Mouse (Mus musculus) hindbrain, embryonic 12.5 days (tissue): ENCODE measurements around the gene Gjb3. TPM values are rescaled to one million over a fixed set of nuclear protein-coding genes. Genes with fewer than 3 reads are reported as not detected.

ENCODE experiments used
- ATAC-seq: fragments of 200-750 bp; cut with Nextera tagmentation; 2 replicates; pipeline ENCODE4 v1.8.0; 2017; ENCODE audit warnings: moderate TSS enrichment; ENCODE audit not compliant: low FRiP score
- H3K27ac ChIP-seq: fragments of 300-500 bp; sonication (generic); 2 replicates; pipeline ENCODE4 v1.5.1; 2016; ENCODE audit warnings: mild to moderate bottlenecking
- H3K27me3 ChIP-seq: fragments of 300-500 bp; sonication (generic); 2 replicates; pipeline ENCODE4 v1.6.1; 2016; ENCODE audit warnings: mild to moderate bottlenecking
- H3K36me3 ChIP-seq: fragments of 300-500 bp; sonication (generic); 2 replicates; pipeline ENCODE4 v1.6.1; 2016; ENCODE audit warnings: mild to moderate bottlenecking
- H3K4me1 ChIP-seq: fragments of 300-500 bp; sonication (generic); 2 replicates; pipeline ENCODE4 v1.6.1; 2016
- H3K4me2 ChIP-seq: fragments of 300-500 bp; sonication (generic); replicated peaks from 2 replicates; pipeline ENCODE4 v1.6.1; 2016; ENCODE audit warnings: mild to moderate bottlenecking
- H3K4me3 ChIP-seq: fragments of 300-500 bp; sonication (generic); 2 replicates; pipeline ENCODE4 v1.5.1; 2016; ENCODE audit warnings: mild to moderate bottlenecking
- H3K9ac ChIP-seq: fragments of 300-500 bp; sonication (generic); 2 replicates; pipeline ENCODE4 v1.6.1; 2016; ENCODE audit warnings: mild to moderate bottlenecking, moderate library complexity
- H3K9me3 ChIP-seq: fragments of 300-500 bp; sonication (generic); replicated peaks from 2 replicates; pipeline ENCODE4 v1.6.1; 2016; ENCODE audit warnings: mild to moderate bottlenecking
- WGBS: fragments of 180-500 bp; shearing (Covaris S2); methylation state at CpG from one replicate; pipeline ENCODE4 v1.1.7; 2016; 5-methylcytosine and 5-hydroxymethylcytosine counted together
- polyA plus RNA-seq: library from polyadenylated mRNA; unstranded; fragments of >200 nt; fragmentation: Nextera tagmentation; extraction: Ambion mirVana; gene quantifications from 2 replicates; pipeline ENCODE4 v1.2.1, GENCODE M21; 2016

The Gjb3 gene
- polyA plus RNA-seq, 1 experiment from 2014 or later: 0.46 TPM

DNA sequence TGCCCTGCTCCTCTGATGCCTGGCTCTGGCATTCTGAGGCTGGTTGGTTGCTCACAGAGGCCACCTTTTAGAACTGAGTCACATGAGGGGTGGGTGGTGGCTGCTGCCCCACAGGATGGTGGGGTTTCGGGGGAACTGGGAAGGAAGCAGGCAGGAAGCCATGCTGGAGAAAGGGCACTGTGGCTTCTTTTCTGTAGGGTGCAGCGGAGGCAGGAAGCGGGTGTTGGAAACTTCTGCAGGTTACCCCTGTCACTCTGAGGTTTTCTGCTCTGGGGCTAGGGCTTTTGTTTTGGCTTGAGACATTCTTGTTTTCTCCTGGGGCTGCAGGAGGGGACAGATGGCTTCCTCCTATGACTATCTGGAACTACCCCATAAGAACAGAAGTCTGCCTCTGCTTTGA is 31.9 kb upstream of the Gjb3 start:
- no peak for ATAC-seq
- H3K27me3 ChIP-seq: peaks cover 9% of the 10 kb centered on the region
- 85% methylated on average over 3 of the region's 3 CpGs for WGBS

DNA sequence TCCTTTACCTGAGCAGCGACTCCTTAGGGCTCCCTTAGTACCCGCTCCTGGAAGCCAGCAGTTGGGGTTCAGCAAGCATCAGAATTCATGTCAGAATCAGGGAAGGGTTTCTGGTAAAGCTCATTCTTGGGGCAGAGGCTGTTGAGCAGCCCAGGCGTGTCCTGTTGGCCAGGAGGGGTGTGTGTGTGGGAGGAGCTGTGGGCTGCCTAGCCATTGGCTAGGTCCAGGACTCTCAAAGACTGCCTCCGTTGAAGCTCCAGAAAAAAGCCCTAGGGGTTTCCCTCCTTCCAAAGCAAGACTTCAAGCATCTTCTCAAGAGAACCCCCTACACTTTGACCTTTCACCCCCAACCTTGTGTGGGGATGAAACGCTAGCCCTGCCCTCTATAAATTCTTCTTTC is 27.4 kb upstream of the Gjb3 start, which contains the start of gene Gjb5:
Gene Gjb5, minus strand, starts transcription at position 164 of the 400 bp plus-strand sequence.
- Histone ChIP-seq H3K9me3 (no peaks in the 10 kb centered on the region), H3K27ac (no peak within 1 kb of the TSS), H3K36me3 (no peaks in the 10 kb centered on the region), H3K27me3 (peaks cover 9% of the 10 kb centered on the region), H3K4me1 (peaks cover 17% of the 10 kb centered on the region), H3K4me3 (no peak within 1 kb of the TSS), H3K9ac (no peak within 1 kb of the TSS), H3K4me2 (no peak within 1 kb of the TSS)
- WGBS: 29% methylated on average over 5 of the region's 5 CpGs
- ATAC-seq: no peak

More for the DNA sequence above, 31.9 kb upstream of the Gjb3 start:
- Histone ChIP-seq H3K4me2 (no peak overlapping the region), H3K36me3 (no peaks in the 10 kb centered on the region), H3K4me1 (peaks cover 19% of the 10 kb centered on the region), H3K9me3 (no peaks in the 10 kb centered on the region), H3K4me3 (no peak overlapping the region), H3K27ac (no peak overlapping the region), H3K9ac (no peak overlapping the region)

DNA sequence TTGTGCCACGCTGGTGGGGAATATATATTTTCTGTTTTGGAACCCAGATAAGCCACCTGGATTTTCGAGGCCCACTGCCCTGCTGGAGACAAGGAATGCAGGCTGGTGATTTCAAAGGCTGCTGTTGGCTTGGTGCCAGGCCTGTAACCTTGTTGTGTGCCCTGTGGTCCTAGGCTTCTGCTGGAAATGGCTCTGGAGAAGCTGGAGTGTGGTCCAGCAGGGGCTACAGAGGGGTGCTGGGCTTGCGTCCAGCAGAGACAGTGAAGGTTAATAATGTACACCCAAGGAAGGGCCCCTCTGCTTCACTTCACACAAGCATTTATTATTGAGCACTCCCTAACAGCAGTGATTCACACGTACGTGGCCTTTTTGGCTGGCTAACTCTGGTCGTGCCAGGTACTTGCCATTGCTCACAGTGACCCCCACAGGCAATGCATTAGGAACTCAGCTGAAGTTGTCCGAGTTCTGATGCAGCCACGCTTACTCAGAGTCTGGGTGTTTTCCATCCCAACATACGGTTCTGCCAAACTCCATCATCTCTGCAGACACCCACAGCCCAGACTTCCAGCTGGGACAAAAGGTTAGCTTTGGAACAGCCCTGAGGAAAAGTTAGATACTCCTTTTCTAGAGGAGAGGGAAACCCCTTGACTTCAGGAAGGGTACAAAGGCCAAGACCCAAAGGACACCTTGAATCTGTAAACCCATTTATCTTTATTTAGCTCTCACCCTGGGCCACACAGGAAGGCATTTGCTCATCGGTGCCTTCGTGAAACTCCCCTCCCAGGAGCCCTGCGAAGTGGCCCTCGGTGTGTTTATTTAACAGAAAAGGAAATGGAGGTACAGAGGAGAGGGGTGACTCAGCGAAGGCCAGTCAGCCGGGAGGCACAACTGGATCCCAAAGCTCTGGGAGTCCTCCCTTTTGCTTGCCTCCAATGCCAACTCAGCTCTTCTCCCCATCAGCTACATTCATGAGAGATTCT is 24.2 kb upstream of the Gjb3 start:
- H3K27me3 ChIP-seq: peaks cover 7% of the 10 kb centered on the region
- H3K4me3 ChIP-seq: no peak overlapping the region
- H3K9ac ChIP-seq: no peak overlapping the region
- no peaks in the 10 kb centered on the region for H3K9me3 ChIP-seq
- ATAC-seq: no peak
- H3K4me1 ChIP-seq: peaks cover 17% of the 10 kb centered on the region
- H3K4me2 ChIP-seq: no peak overlapping the region
- 76% methylated on average over 15 of the region's 15 CpGs for WGBS
- H3K36me3 ChIP-seq: no peaks in the 10 kb centered on the region
- H3K27ac ChIP-seq: no peak overlapping the region

DNA sequence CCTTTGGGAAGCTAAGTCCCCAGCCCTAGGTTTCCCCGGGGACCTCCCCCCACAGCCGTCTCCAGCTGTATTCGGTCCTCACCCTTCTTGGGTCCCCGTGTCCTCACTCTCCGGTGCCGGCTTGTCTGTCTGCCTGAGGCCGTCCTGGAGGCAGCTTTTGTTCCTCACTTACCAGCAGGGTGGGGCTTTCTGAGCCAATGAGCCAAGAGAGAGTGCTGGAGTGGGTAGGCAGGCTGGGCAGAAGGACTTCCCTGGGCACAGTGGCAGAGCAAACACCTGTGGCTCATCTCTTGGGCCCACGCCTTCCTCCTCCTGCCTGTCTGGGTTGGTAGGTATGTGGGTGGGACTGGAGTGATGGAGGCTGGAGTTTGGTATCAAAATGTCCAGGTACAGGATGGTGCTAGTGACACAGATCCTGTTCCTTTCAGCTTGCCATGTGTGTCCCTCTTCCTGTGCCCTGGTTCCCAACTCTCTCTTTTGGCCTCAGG is 23.4 kb upstream of the Gjb3 start, which contains the start of gene Gjb4:
Gene Gjb4, minus strand, starts transcription at position 131 of the 488 bp plus-strand sequence.
- Histone ChIP-seq H3K9ac (no peak within 1 kb of the TSS), H3K27ac (no peak within 1 kb of the TSS)

DNA sequence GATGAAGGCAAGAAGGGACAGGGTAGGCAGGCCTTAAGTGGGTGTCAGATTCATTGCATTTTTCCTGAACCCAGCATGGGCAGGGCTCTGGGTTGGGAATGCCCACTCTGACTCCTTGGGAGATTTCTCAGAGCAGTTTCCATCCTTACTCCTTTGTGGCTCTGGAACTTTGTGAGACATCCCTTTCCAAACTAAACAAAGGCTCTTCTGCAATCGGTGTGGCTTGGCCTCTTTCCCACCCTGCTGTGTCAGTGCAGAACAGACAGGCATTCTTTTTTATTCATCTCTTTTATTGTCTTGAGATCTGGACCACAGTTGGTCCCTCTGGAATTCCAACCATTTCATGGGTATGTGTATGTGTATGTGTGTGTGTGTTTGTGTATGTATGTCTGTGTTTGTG is 21.9 kb upstream of the Gjb3 start:
- Histone ChIP-seq H3K4me2 (no peak overlapping the region), H3K27me3 (peaks cover 1% of the 10 kb centered on the region), H3K9me3 (no peaks in the 10 kb centered on the region), H3K4me3 (no peak overlapping the region), H3K4me1 (peaks cover 16% of the 10 kb centered on the region), H3K36me3 (no peaks in the 10 kb centered on the region), H3K27ac (no peak overlapping the region), H3K9ac (no peak overlapping the region)
- ATAC-seq: no peak
- 20% methylated on average over 1 of the region's 1 CpGs for WGBS

More for the DNA sequence above, 23.4 kb upstream of the Gjb3 start, which contains the start of gene Gjb4:
- no peak within 1 kb of the TSS for H3K4me3 ChIP-seq
- no peak within 1 kb of the TSS for H3K4me2 ChIP-seq
- WGBS: 38% methylated on average over 8 of the region's 8 CpGs
- peaks cover 17% of the 10 kb centered on the region for H3K4me1 ChIP-seq
- H3K9me3 ChIP-seq: no peaks in the 10 kb centered on the region
- peaks cover 3% of the 10 kb centered on the region for H3K27me3 ChIP-seq
- no peaks in the 10 kb centered on the region for H3K36me3 ChIP-seq
- no peak for ATAC-seq

DNA sequence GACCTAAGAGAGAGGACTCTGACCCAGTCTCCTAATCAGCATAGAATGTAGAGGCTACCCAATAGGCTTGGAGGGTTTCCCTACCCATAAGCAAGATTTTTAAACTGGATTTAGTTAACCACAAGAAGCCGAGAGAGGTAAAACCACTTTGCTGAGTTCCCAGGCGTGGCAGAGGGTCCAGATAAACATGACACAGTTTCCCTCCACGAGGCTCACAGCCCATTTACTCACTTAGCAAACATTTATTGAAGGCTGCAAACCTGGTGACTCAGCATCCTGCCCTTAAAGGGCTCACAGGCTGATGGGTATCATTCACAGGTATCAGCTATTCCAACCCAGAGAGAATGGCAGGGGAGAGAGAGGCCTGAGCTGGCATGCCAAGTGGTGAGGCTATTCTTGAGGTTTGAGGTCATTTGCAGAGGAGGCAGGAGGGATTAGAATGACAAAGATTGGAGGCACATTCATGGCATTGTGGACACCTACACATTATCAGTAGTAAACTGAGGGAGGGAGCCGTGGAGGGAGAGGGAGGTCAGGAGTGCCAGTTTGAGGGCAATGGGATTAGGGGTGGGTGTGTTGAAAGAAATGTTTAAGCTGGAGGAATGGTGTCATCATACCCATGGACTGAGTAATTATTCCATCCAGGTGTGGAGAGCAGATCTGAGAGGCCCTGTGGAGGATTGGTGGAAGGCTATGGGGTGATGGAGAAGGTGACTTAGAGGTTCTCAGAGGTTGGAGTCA is 19.1 kb upstream of the Gjb3 start:
- no peak overlapping the region for H3K27ac ChIP-seq
- peaks cover 15% of the 10 kb centered on the region for H3K4me1 ChIP-seq
- no peaks in the 10 kb centered on the region for H3K9me3 ChIP-seq
- no peaks in the 10 kb centered on the region for H3K27me3 ChIP-seq
- no peak overlapping the region for H3K4me3 ChIP-seq
- H3K4me2 ChIP-seq: no peak overlapping the region
- no peaks in the 10 kb centered on the region for H3K36me3 ChIP-seq
- no peak for ATAC-seq
- 77% methylated on average over 4 of the region's 4 CpGs for WGBS
- H3K9ac ChIP-seq: no peak overlapping the region

DNA sequence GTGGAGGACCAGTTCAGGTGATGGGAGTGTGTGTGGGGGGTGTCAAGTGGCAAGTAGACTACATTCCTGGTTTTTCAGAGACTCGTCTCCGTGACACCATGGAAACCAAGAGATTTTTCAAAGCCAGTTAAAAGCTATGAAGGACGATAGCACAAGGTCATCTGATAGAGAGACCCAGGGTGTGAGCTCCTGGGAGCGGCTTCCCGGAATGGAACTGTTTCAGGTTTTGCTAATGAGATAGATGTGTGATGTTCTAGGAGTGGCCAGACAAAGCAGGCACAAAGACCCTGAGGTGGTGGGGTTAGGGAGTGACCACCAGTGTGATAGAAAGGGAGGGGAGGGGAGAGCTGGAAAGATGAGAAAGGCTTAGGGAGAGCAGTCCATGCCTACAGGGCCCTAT is 14.4 kb upstream of the Gjb3 start:
- Histone ChIP-seq H3K9ac (no peak overlapping the region), H3K4me1 (no peaks in the 10 kb centered on the region), H3K4me3 (no peak overlapping the region), H3K9me3 (no peaks in the 10 kb centered on the region), H3K27me3 (no peaks in the 10 kb centered on the region), H3K4me2 (no peak overlapping the region), H3K27ac (no peak overlapping the region), H3K36me3 (no peaks in the 10 kb centered on the region)
- WGBS: 80% methylated on average over 5 of the region's 5 CpGs
- no peak for ATAC-seq

DNA sequence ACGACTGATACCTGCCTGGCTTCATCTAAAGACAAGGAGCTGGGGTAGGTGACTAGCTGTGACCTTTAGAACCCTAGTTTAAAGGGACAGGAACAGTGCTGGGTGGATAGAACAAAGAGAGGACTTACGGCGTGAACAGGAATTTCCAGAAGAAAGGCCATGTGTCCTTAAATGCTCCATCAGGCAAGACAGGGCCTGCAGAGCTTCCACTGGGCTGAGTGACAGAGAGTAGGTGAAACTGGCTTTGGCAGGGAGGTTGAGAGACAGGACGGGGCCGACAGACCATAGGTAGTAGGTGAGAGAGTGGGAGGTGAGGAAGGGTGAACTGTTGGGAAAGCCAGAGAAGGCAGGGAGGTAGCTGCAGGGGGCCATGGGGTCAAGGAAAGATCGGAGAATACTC is 10.7 kb upstream of the Gjb3 start:
- Histone ChIP-seq H3K27ac (no peak overlapping the region), H3K27me3 (no peaks in the 10 kb centered on the region), H3K9ac (no peak overlapping the region), H3K4me1 (no peaks in the 10 kb centered on the region), H3K4me2 (no peak overlapping the region), H3K9me3 (no peaks in the 10 kb centered on the region), H3K4me3 (no peak overlapping the region), H3K36me3 (no peaks in the 10 kb centered on the region)
- WGBS: 55% methylated on average over 6 of the region's 6 CpGs
- no peak for ATAC-seq

DNA sequence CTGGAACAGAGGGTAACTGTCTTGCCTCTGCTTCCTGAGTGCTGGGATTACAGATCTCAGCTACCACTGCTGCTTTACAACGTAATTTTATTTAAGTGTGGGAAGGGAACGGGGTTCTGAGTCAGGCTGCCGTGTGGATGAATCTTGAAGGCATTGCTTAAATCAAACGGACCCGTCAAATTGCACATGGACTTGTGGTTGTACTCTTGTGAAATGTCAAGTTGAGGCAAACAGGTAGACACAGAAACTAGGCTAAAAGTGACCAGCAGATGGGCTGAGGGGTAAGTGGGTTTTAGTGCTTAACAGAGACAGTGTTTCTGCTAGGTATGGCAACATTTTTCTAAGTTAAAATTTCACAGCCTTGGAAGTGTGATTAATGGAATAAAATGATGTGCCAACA is 7.0 kb upstream of the Gjb3 start:
- Histone ChIP-seq H3K27ac (no peak overlapping the region), H3K9ac (no peak overlapping the region), H3K4me3 (no peak overlapping the region), H3K4me2 (no peak overlapping the region), H3K36me3 (no peaks in the 10 kb centered on the region), H3K4me1 (peaks cover 2% of the 10 kb centered on the region; the same call in 1 of the 2 replicates), H3K27me3 (0 out of 2 replicates have a peak, but pooled peaks cover 1% of the 10 kb centered on the region), H3K9me3 (no peaks in the 10 kb centered on the region)
- ATAC-seq: no peak
- 90% methylated on average over 5 of the region's 5 CpGs for WGBS

DNA sequence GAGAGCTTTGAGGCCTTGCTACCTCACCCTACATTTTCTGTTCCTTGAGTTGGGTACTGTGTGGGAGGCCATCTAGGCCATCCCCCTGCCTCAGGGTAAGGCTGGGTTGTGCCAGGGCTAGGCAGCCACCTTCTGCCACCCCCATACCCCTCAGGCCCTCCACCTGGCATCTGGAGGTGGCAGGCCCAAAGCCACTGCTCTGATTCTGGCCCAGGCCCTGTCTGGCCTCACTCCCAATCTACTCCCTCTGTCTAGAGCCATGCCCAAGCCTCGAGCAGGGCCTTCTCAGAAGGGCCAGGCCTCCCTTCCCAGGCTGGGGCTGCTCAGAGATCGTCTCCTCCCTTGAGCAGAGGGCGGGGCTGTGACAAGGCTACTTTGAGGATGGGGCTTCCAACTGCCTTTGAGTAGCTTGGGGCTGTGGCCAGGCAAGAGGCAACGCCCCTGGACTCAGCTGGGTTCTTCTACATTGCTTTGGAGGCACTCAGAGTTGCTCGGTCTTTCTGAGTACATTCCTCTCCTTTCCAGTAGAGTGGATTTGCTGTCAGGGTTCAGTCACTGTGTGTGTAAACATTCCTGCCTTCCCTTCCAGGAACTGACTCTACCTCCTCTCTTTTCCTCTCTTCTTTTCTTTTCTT is 4.3 kb upstream of the Gjb3 start:
- Histone ChIP-seq H3K4me2 (no peak overlapping the region), H3K27me3 (peaks cover 25% of the 10 kb centered on the region), H3K4me3 (no peak overlapping the region), H3K27ac (no peak overlapping the region), H3K36me3 (no peaks in the 10 kb centered on the region), H3K9ac (no peak overlapping the region), H3K9me3 (no peaks in the 10 kb centered on the region), H3K4me1 (peaks cover 23% of the 10 kb centered on the region)
- no peak for ATAC-seq
- WGBS: 48% methylated on average over 5 of the region's 5 CpGs

DNA sequence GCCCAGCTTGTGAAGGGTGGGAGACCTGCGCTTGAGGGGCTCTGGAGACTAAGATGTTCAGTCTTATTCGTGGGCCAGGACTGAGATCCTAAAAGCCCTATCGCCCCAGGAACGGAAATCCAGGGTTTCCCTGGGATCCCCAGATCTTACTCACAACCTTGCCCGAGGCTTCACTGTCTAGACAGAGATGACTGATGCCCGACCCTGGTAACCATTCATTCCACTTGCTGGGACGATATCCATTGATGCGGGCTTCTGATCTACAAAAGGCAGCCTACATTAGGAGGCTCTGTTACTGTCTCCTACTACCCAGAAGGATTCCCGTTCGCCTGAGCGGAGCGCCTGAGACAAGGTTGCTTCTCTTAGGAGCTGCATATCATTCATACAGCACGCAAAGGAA is 527 bp upstream of the Gjb3 start:
- H3K9ac ChIP-seq: no peak overlapping the region
- peaks cover 55% of the 10 kb centered on the region for H3K27me3 ChIP-seq
- peak overlapping the region; percentile 46; the same call in 1 of the 2 replicates for H3K4me2 ChIP-seq
- H3K36me3 ChIP-seq: no peaks in the 10 kb centered on the region
- peaks cover 31% of the 10 kb centered on the region for H3K4me1 ChIP-seq
- 15% methylated on average over 13 of the region's 13 CpGs for WGBS
- no peak overlapping the region for H3K4me3 ChIP-seq
- H3K9me3 ChIP-seq: no peaks in the 10 kb centered on the region
- no peak overlapping the region for H3K27ac ChIP-seq
- no peak for ATAC-seq

DNA sequence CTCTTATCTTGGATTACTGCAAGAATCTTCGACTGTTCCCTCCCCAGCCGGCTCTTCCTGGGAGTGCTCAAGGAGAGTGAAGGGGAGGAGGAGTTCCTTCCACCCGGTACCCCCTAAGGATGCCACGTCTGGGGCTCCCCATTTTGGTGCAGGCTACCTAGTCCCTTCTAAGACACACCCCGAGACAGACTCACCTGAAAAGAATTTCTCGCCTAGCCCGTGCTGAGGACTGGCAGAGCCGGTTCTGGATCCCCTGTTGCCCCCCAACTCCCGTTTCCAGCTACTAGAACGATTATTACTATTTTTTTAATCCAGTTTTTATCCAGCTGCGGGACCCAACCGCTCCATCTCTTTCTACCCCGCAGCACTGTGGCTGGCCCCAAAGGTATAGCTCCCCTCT is 893 bp downstream of the Gjb3 start:
- no peaks in the 10 kb centered on the region for H3K9me3 ChIP-seq
- H3K4me2 ChIP-seq: peak overlapping the region; percentile 46
- 3% methylated on average over 13 of the region's 13 CpGs for WGBS
- 0 out of 2 replicates have a peak overlapping the region, but pooled peaks have one; percentile 23 for H3K4me3 ChIP-seq
- H3K9ac ChIP-seq: no peak overlapping the region
- H3K36me3 ChIP-seq: no peaks in the 10 kb centered on the region
- no peak overlapping the region for H3K27ac ChIP-seq
- peaks cover 68% of the 10 kb centered on the region for H3K27me3 ChIP-seq
- ATAC-seq: no peak
- H3K4me1 ChIP-seq: peaks cover 31% of the 10 kb centered on the region
